Mouse (Mus musculus) ES-Bruce4 (cell line): ENCODE measurements around the gene Gm17606. TPM values are rescaled to one million over a fixed set of nuclear protein-coding genes. Genes with fewer than 3 reads are reported as not detected.

Experiments used
- H3K27ac ChIP-seq: 2 replicates; pipeline ENCODE4 v1.5.1; 2012; ENCODE audit warnings: low read length, inconsistent platforms; ENCODE audit not compliant: insufficient read depth
- H3K27me3 ChIP-seq: 2 replicates; pipeline ENCODE4 v1.6.1; 2012; ENCODE audit warnings: mild to moderate bottlenecking, low read length, inconsistent platforms; ENCODE audit not compliant: control insufficient read depth, poor library complexity, insufficient read depth, severe bottlenecking
- H3K36me3 ChIP-seq: 2 replicates; pipeline ENCODE4 v1.6.1; 2012; ENCODE audit warnings: inconsistent platforms, mild to moderate bottlenecking, low read length, moderate library complexity; ENCODE audit not compliant: control insufficient read depth, poor library complexity, insufficient read depth, severe bottlenecking
- H3K4me1 ChIP-seq: one replicate; pipeline ENCODE4 v1.8.1; 2011; ENCODE audit warnings: low read length; ENCODE audit not compliant: control insufficient read depth, insufficient read depth
- H3K4me3 ChIP-seq: 2 replicates; pipeline ENCODE4 v1.5.1; 2011; ENCODE audit warnings: low read depth, mild to moderate bottlenecking, low read length
- H3K9ac ChIP-seq: 2 replicates; pipeline ENCODE4 v1.6.1; 2012; ENCODE audit warnings: low read depth, mild to moderate bottlenecking, inconsistent platforms; ENCODE audit not compliant: poor library complexity, severe bottlenecking
- H3K9me3 ChIP-seq: replicated peaks from 2 replicates; pipeline ENCODE4 v1.6.1; 2012; ENCODE audit warnings: mild to moderate bottlenecking, low read length, inconsistent platforms; ENCODE audit not compliant: control insufficient read depth, poor library complexity, insufficient read depth, severe bottlenecking
- CTCF ChIP-seq: IDR thresholded peaks from one replicate; pipeline ENCODE4 v1.8.1; 2011; ENCODE audit warnings: low read depth, low read length
- EP300 ChIP-seq: IDR thresholded peaks from 2 replicates; pipeline ENCODE4 v1.6.1; 2011; ENCODE audit warnings: low read depth, low read length; ENCODE audit not compliant: insufficient read depth
- POLR2A ChIP-seq: IDR thresholded peaks from one replicate; pipeline ENCODE4 v1.8.1; 2011; ENCODE audit warnings: low read length; ENCODE audit not compliant: insufficient read depth
- polyA plus RNA-seq: library from polyadenylated mRNA; stranded (reverse); fragments of >200 nt; gene quantifications from 2 replicates; pipeline ENCODE4 v1.2.4, GENCODE M21; 2011; ENCODE audit warnings: low read depth; ENCODE audit not compliant: missing spikeins, insufficient read depth, insufficient read length

Gene Gm17606
- polyA plus RNA-seq, 1 experiment, result not detected

DNA sequence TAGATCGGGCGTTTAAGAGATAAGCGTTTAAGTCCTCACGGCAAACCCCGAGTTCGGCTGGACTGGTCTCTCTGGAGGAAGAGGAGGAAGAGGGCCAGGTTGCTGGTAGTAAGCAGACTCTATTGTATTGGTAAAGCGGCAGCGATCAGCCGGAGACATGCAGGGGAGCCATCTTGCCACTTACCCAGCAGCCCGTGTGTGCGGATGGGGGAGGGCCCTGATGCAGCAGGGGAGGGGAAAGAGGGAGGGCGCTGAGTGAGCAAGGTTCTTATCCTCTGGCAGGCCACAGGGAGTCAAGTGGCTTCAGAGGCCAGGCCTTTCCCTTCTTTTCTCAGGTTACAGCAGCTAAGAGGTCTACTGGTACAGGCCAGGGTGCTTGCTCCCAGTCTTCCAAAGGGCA, 12.7 kb downstream of the Gm17606 start:
- Histone ChIP-seq H3K4me1 (peaks cover 3% of the 10 kb centered on the region), H3K27ac (peak overlapping the region; percentile 63), H3K9me3 (no peaks in the 10 kb centered on the region), H3K9ac (peak overlapping the region; percentile 99), H3K36me3 (peaks cover 42% of the 10 kb centered on the region), H3K4me3 (peak overlapping the region; percentile 100), H3K27me3 (no peaks in the 10 kb centered on the region)
- TF ChIP-seq CTCF (no peak), EP300 (0 out of 2 replicates have a peak, but pooled peaks have one; percentile 27), POLR2A (peak; percentile 54)

DNA sequence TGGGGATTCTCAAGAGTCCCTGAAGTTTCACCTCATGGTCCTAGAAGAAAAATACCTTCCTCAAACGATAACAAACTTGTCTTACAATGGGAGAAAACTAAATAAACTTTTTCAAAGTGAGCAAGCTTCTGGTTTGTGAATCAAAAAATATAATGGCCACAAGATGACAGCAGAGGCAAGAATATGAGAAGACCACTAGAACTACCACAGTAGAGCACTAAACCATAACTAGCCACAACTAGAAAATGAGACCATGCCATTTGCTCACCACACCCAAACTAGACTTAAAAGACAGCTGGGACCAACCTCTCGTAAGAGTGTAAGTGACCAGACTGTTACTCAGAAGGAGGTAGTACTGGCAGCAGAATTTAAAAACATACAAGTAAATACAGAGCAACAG, 19.3 kb downstream of the Gm17606 start:
- Histone ChIP-seq H3K27ac (no peak overlapping the region), H3K9ac (no peak overlapping the region), H3K27me3 (no peaks in the 10 kb centered on the region), H3K9me3 (no peaks in the 10 kb centered on the region), H3K36me3 (peaks cover 76% of the 10 kb centered on the region), H3K4me3 (no peak overlapping the region), H3K4me1 (peaks cover 2% of the 10 kb centered on the region)
- TF ChIP-seq EP300, result no peak
- no peak for TF ChIP-seq CTCF
- TF ChIP-seq POLR2A, result no peak

DNA sequence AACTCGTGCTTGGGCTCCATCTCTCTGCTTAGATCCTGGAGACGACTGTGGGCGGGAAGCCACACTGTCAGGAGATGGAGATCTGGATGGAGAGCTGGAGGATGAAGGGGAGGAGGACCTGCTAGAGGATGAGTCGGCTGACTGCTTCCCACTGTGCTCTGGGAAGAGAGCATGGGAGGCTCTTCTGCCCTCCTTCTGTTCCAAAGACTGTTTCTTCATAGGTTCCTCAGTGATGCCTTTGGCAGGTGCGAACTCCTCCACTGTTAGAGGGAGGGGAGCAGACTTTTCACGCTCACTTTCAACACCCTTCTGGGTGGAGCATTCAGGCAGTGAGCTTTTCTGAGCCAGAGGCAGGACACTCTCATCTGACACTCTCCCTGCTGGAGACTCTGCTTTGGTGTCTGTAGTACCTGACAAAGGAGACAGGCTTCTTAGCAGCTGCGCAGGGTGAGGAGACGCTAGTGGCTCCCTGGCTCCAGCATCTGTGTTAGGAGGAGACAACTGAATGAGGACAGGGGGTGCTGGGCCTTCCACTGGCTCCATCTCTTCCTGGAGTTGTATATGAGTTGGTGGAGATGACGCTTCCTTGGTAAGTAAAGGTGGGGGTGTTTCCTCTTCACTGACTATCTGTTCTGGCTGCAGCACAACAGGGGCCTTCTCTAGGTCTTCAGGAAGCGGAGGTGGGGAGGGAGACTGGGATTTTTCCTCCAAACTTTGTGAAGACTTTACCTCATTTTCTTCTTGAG, 23.9 kb downstream of the Gm17606 start:
- H3K9me3 ChIP-seq, result no peaks in the 10 kb centered on the region
- no peaks in the 10 kb centered on the region for H3K4me1 ChIP-seq
- H3K36me3 ChIP-seq, result peaks cover 84% of the 10 kb centered on the region
- H3K4me3 ChIP-seq, result no peak overlapping the region
- H3K27me3 ChIP-seq, result no peaks in the 10 kb centered on the region
- no peak overlapping the region for H3K9ac ChIP-seq
- H3K27ac ChIP-seq, result no peak overlapping the region
- TF ChIP-seq CTCF, result no peak
- TF ChIP-seq POLR2A, result no peak
- TF ChIP-seq EP300, result no peak

DNA sequence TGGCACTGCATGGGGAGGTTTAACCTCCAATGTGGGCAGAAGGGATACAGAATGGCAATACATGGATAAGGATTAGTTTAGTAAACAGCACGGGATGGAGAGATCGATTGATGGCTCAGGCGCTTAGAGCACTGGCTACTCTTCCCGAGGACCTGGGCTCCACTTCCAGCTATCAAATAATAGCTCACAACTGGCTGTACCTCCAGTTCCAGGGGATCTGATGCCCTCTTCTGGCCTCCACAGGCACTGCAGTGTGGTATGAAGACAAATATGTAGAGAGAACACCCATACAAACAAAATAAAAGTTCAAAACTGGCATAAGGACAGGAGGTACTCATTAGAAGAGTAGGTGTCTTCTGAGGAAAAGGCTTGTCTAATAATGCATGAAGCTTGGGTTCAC, 28.6 kb downstream of the Gm17606 start:
- TF ChIP-seq CTCF (peak; percentile 62), POLR2A (no peak), EP300 (no peak)
- Histone ChIP-seq H3K36me3 (peaks cover 44% of the 10 kb centered on the region), H3K27ac (no peak overlapping the region), H3K4me1 (no peaks in the 10 kb centered on the region), H3K9me3 (no peaks in the 10 kb centered on the region), H3K4me3 (no peak overlapping the region), H3K27me3 (no peaks in the 10 kb centered on the region), H3K9ac (no peak overlapping the region)

DNA sequence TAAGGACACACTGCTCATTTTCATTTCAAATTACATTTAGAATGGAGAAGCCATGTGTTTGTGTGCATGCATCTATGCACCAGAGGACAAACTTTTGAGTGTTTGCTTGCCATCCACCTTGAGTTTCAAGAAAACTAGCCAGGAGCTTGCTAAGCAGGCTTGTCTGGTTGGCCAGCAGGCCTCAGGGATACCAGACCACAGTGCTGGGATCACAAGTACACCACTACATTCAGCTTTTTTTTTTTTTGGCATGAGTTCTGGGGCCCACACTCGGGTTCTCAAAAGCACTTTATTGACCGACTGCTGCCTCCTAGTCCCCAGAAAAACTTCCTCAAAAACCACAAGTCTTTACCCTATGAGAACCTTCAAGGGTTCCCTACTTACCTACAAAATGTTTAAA, 33.6 kb downstream of the Gm17606 start:
- Histone ChIP-seq H3K4me1 (no peaks in the 10 kb centered on the region), H3K27ac (no peak overlapping the region), H3K9ac (no peak overlapping the region), H3K36me3 (peaks cover 25% of the 10 kb centered on the region), H3K27me3 (no peaks in the 10 kb centered on the region), H3K4me3 (no peak overlapping the region), H3K9me3 (no peaks in the 10 kb centered on the region)
- TF ChIP-seq CTCF (no peak), EP300 (no peak), POLR2A (no peak)

DNA sequence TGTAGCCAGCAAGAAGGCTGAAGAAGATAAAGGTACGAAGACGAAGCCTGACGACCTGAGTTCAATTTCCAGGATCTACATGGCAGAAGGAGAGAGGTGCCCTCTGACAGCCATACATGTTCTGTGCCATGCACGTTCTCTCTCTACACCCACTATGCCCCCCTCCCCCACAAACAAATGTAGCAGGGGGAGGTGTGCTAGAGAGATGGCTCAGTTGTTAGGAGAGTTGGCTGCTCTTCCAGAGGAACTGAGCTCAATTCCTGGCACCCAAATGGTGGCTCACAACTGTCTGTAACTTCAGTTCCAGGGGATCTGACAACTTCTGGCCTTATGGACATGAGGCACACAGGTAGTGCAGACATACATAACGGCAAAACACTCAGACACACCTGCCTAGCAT, 35.5 kb downstream of the Gm17606 start:
- Histone ChIP-seq H3K9me3 (no peaks in the 10 kb centered on the region), H3K9ac (no peak overlapping the region), H3K27me3 (no peaks in the 10 kb centered on the region), H3K27ac (no peak overlapping the region), H3K36me3 (peaks cover 25% of the 10 kb centered on the region), H3K4me1 (no peaks in the 10 kb centered on the region), H3K4me3 (no peak overlapping the region)
- TF ChIP-seq EP300 (no peak), CTCF (no peak), POLR2A (no peak)
